Mouse (Mus musculus): ENCODE data around the gene Tsr1. TPM values are rescaled to one million over a fixed set of nuclear protein-coding genes. Genes with fewer than 3 reads are reported as not detected.

The Tsr1 gene
- total and polyA plus RNA-seq, 3 experiments, result 7.3 to 18.5 (median 17.7) TPM

DNA sequence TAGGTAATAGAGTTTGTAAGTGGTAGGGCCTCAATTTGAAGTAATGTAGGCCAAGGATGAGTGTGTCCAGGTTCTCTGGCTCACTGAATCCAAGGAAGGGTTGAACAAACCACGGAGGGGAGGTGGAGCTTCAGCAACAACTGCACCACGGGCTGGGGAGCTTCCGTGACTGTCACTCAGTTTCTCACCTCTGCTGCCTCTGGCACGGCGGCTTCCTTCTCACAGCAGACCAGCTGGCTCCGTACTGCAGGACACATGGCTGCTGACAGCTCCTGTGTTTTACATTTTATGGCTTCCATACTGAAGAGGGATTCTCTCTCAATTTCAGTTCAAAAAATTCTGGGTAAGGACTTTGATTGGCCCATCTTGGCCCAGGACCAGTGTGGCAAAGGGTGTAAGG lies 21.4 kb downstream of the Tsr1 start:
- Histone ChIP-seq H3K9ac (ENCODE audit: low read depth, low read length) (no peak overlapping the region), H3K4me1 (ENCODE audit: control insufficient read depth, insufficient read depth, low read length) (no peaks in the 10 kb centered on the region), H3K27ac (no peak overlapping the region), H3K79me2 (replicated peaks; ENCODE audit: control insufficient read depth, insufficient read depth, low read length) (0 out of 2 replicates have a peak, but pooled peaks cover 1% of the 10 kb centered on the region), H3K4me3 (no peak overlapping the region), H3K27me3 (ENCODE audit: control insufficient read depth, insufficient read depth, low read length) (no peaks in the 10 kb centered on the region), H3K36me3 (ENCODE audit: control insufficient read depth, insufficient read depth, low read length) (no peaks in the 10 kb centered on the region; the same call in 1 of the 2 replicates)
- intact Hi-C loops (cut with DNase I), result no loop called here
- 75% methylated on average over 6 of the region's 6 CpGs for WGBS
- no peak for TF ChIP-seq CTCF (IDR thresholded peaks at IDR 0.05)
- TF ChIP-seq EP300 (IDR thresholded peaks at IDR 0.05; ENCODE audit: insufficient read depth, low read depth, low read length), result no peak
- TF ChIP-seq POLR2A (IDR thresholded peaks at IDR 0.05; ENCODE audit: insufficient read depth, low read depth, low read length), result no peak
- no peak for DNase-seq

DNA sequence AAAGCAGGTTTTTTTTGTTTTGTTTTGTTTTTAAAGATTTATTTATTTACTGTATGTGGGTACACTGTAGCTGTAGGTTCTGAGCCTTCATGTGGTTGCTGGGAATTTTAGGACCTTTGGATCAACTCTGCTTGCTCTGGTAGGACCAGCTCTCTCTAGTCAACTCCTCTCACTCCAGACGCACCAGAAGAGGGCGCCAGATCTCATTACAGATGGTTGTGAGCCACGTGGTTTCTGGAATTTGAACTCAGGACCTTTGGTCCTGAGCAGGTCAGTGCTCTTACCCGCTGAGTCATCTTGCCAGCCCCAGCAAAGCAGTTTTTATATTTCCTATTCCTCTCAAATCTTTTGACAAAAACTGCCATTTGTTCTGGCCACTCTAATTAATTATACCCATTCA lies 26.3 kb downstream of the Tsr1 start:
- no peak overlapping the region for H3K4me3 ChIP-seq
- H3K9ac ChIP-seq (ENCODE audit: low read depth, low read length), result no peak overlapping the region
- H3K27ac ChIP-seq, result no peak overlapping the region
- no peaks in the 10 kb centered on the region for H3K27me3 ChIP-seq (ENCODE audit: control insufficient read depth, insufficient read depth, low read length)
- WGBS, result 61% methylated on average over 4 of the region's 4 CpGs
- no peak for TF ChIP-seq EP300 (IDR thresholded peaks at IDR 0.05; ENCODE audit: insufficient read depth, low read depth, low read length)
- peak; percentile 57 for TF ChIP-seq CTCF (IDR thresholded peaks at IDR 0.05)
- no peak for TF ChIP-seq POLR2A (IDR thresholded peaks at IDR 0.05; ENCODE audit: insufficient read depth, low read depth, low read length)
- peak; percentile 26 to 34 for DNase-seq
- H3K36me3 ChIP-seq (ENCODE audit: control insufficient read depth, insufficient read depth, low read length), result peaks cover 6% of the 10 kb centered on the region
- 0 out of 2 replicates have a peak, but pooled peaks cover 1% of the 10 kb centered on the region for H3K79me2 ChIP-seq (replicated peaks; ENCODE audit: control insufficient read depth, insufficient read depth, low read length)
- H3K4me1 ChIP-seq (ENCODE audit: control insufficient read depth, insufficient read depth, low read length), result peaks cover 2% of the 10 kb centered on the region
- intact Hi-C loops (cut with DNase I), result no loop called here

DNA sequence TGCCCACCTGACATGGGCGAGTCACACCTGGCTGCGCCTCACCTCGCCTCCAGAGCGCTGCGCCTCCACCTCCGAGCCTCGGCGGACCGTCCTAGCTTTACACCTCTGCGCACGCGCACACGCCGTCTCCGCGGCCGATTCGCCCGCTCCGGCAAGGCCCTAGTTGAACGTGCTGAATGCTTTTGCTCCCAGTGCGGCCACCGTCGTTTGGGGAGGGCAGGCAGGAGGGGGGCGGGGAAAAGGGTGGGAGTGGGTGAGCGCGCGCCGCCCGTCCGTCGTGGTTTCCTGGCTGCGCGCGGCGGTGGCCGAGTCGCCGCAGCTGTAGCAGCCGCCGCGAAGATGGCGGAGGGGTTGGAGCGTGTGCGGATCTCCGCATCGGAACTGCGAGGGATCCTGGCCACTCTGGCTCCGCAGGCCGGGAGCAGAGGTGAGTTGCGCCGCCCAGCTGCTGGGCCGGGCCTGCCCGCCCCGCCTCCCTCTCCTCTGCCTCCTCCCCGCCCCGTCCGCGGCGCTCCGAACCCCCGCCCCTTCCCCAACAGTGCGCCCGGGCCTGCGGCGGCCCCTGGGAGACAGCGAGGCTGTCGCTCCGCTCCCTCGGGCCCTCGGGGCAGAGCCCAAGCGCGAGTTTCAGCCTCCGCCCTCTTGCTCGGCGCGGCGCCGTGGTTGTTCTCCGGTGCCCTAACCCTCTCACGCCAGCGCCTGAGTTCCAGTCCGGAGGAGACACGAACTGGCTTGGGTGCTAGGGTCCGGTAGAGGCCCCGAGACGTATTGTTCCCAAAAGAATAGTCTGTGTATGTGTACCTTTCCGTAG lies 27.9 kb downstream of the Tsr1 start, which contains the start of the genes Smg6 and Srr:
Smg6 (plus strand) TSS at position 247 of the 811 bp plus-strand sequence.
Srr (minus strand) TSS at position 372 of the 811 bp plus-strand sequence.
- WGBS, result under 1% methylated on average over 73 of the region's 88 CpGs
- Histone ChIP-seq H3K36me3 (ENCODE audit: control insufficient read depth, insufficient read depth, low read length) (peaks cover 6% of the 10 kb centered on the region), H3K27me3 (ENCODE audit: control insufficient read depth, insufficient read depth, low read length) (no peaks in the 10 kb centered on the region), H3K4me1 (ENCODE audit: control insufficient read depth, insufficient read depth, low read length) (peaks cover 2% of the 10 kb centered on the region), H3K27ac (peak within 1 kb of the TSS; percentile 98), H3K9ac (ENCODE audit: low read depth, low read length) (peak within 1 kb of the TSS; percentile 95), H3K4me3 (peak within 1 kb of the TSS; percentile 86), H3K79me2 (replicated peaks; ENCODE audit: control insufficient read depth, insufficient read depth, low read length) (peaks cover 4% of the 10 kb centered on the region; the same call in 1 of the 2 replicates)
- TF ChIP-seq POLR2A (IDR thresholded peaks at IDR 0.05; ENCODE audit: insufficient read depth, low read depth, low read length) (peak; percentile 79), CTCF (IDR thresholded peaks at IDR 0.05) (0 out of 2 replicates have a peak, but pooled peaks have one; percentile 15), EP300 (IDR thresholded peaks at IDR 0.05; ENCODE audit: insufficient read depth, low read depth, low read length) (0 out of 2 replicates have a peak, but pooled peaks have one; percentile 10)
- intact Hi-C loops (cut with DNase I), result loop anchor here (5.0 kb wide), 1 partner anchor 252 kb away; the partner anchor contains the start of gene Ovca2
- peak; percentile 92 to 95 for DNase-seq

DNA sequence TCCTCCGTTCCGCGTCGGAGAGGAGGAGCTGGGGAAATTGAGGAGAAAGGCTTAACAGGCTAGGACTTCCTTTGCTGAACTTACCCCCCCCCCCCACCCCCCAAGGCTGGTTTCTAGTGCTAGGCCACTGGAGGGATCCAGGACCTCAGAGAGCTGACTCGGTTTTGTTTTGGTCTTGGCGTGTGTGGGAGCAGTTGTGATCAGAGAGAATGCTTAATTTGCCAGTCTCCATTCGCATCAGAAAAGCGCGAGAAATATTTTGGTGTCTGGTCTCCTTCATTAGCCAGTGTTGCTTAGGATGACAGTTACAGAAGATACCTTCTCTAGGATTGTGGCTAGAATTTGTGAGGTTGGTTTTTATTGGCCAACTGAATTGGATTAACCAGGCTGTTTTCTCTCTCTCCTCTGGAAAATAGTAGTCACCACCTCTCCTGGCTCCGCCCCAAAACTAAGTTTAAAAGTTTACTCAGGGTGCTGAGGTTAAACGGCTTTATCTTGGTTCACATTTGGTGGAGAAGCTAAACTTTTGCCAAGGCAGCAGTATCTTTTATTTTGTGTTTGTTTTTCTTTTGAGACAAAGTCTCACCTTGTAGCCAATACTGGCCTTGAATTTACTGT lies 28.6 kb downstream of the Tsr1 start:
- Histone ChIP-seq H3K27ac (peak overlapping the region; percentile 98), H3K4me3 (peak overlapping the region; percentile 86), H3K27me3 (ENCODE audit: control insufficient read depth, insufficient read depth, low read length) (no peaks in the 10 kb centered on the region), H3K79me2 (replicated peaks; ENCODE audit: control insufficient read depth, insufficient read depth, low read length) (peaks cover 4% of the 10 kb centered on the region; the same call in 1 of the 2 replicates), H3K36me3 (ENCODE audit: control insufficient read depth, insufficient read depth, low read length) (peaks cover 6% of the 10 kb centered on the region), H3K9ac (ENCODE audit: low read depth, low read length) (peak overlapping the region; percentile 95), H3K4me1 (ENCODE audit: control insufficient read depth, insufficient read depth, low read length) (peaks cover 2% of the 10 kb centered on the region)
- intact Hi-C loops (cut with DNase I), result loop anchor here (5.0 kb wide), 1 partner anchor 251 kb away; the partner anchor contains the start of gene Ovca2
- 3% methylated on average over 11 of the region's 11 CpGs for WGBS
- DNase-seq, result peak in 1 of 2 experiments; percentile 49
- TF ChIP-seq POLR2A (IDR thresholded peaks at IDR 0.05; ENCODE audit: insufficient read depth, low read depth, low read length) (no peak), CTCF (IDR thresholded peaks at IDR 0.05) (no peak), EP300 (IDR thresholded peaks at IDR 0.05; ENCODE audit: insufficient read depth, low read depth, low read length) (no peak)

DNA sequence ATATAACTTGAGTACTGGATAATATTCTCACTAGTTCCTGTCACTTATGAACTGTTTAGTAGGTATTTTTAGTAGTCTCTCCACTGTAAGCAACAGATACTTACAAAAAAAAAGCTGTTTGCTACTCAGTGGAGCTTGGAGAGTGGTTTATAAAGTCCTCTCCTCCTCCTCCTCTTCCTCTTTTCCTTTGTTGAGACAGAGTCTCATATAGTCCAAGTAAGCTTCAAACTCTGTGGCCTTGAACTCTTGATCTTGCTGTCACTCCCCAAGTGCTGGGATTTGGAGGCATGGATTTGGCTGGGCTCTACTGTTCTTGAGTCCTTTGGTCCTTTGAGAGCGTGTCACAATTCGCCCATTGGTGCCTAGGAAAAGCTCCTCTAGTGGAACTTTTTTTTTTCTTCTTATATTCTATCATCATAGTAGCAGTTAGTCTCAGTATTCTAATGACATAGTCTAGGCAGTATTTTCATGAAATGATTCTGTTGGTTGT lies 29.4 kb downstream of the Tsr1 start:
- no peak for DNase-seq
- intact Hi-C loops (cut with DNase I), result loop anchor here (5.0 kb wide), 1 partner anchor 250 kb away; the partner anchor contains the start of gene Ovca2
- TF ChIP-seq EP300 (IDR thresholded peaks at IDR 0.05; ENCODE audit: insufficient read depth, low read depth, low read length), result no peak
- no peak for TF ChIP-seq POLR2A (IDR thresholded peaks at IDR 0.05; ENCODE audit: insufficient read depth, low read depth, low read length)
- no peak for TF ChIP-seq CTCF (IDR thresholded peaks at IDR 0.05)
- Histone ChIP-seq H3K79me2 (replicated peaks; ENCODE audit: control insufficient read depth, insufficient read depth, low read length) (peaks cover 4% of the 10 kb centered on the region; the same call in 1 of the 2 replicates), H3K9ac (ENCODE audit: low read depth, low read length) (no peak overlapping the region), H3K36me3 (ENCODE audit: control insufficient read depth, insufficient read depth, low read length) (peaks cover 6% of the 10 kb centered on the region), H3K4me1 (ENCODE audit: control insufficient read depth, insufficient read depth, low read length) (peaks cover 2% of the 10 kb centered on the region), H3K27me3 (ENCODE audit: control insufficient read depth, insufficient read depth, low read length) (no peaks in the 10 kb centered on the region), H3K4me3 (no peak overlapping the region), H3K27ac (no peak overlapping the region)
- 79% methylated on average over 2 of the region's 2 CpGs for WGBS

Measured in heart, adult 2 months (tissue).